Mouse (Mus musculus) CH12.LX (cell line): ENCODE results near the gene Gm21969. TPM values are rescaled to one million over a fixed set of nuclear protein-coding genes. Genes with fewer than 3 reads are reported as not detected.
A peak's percentile ranks its signal among the peaks of the same experiment; 100 is the strongest.

Experiments used
- DNase-seq: peaks from one replicate; pipeline ENCODE4 v3.0.0-alpha.2; 2013; ENCODE audit errors: extremely low read depth
- H3K27ac ChIP-seq: 2 replicates; pipeline ENCODE4 v1.5.1; 2012; ENCODE audit warnings: low read depth, mild to moderate bottlenecking, control low read depth, moderate library complexity; ENCODE audit not compliant: insufficient read depth
- H3K27me3 ChIP-seq: replicated peaks from 2 replicates; pipeline ENCODE3; 2012; ENCODE audit warnings: inconsistent platforms
- H3K36me3 ChIP-seq, 2 experiments: replicated peaks in 1 of 2; 2 replicates each; pipeline versions ENCODE3 to v1.6.1; 2012; ENCODE audit warnings: inconsistent platforms in 1 of 2, low read length in 1 of 2, mild to moderate bottlenecking in 1 of 2, mixed read lengths in 1 of 2, moderate library complexity in 1 of 2; ENCODE audit not compliant: control insufficient read depth in 1 of 2, insufficient read depth in 1 of 2
- H3K4me1 ChIP-seq, 2 experiments: 2 replicates each; pipeline ENCODE4 v1.6.1; 2012; ENCODE audit warnings: inconsistent platforms in 1 of 2, moderate library complexity in 1 of 2; ENCODE audit not compliant: insufficient read depth in 2 of 2, control insufficient read depth in 1 of 2
- H3K4me2 ChIP-seq: 2 replicates; pipeline ENCODE4 v1.6.1; 2012; ENCODE audit warnings: low read depth, mild to moderate bottlenecking, control low read depth; ENCODE audit not compliant: poor library complexity, insufficient read depth, severe bottlenecking
- H3K4me3 ChIP-seq, 3 experiments: fragments of 150-350 bp in 1 of 3; sonication (generic) in 1 of 3; replicated peaks in 1 of 3; 2 replicates each; pipeline versions ENCODE3 to v1.5.1; 2011 to 2012; ENCODE audit warnings: low read depth in 2 of 3, low read length in 2 of 3, mild to moderate bottlenecking in 2 of 3, moderate library complexity in 2 of 3, control low read depth in 1 of 3, improper control_type of control experiment in 1 of 3, inconsistent platforms in 1 of 3, mixed read lengths in 1 of 3; ENCODE audit not compliant: poor library complexity in 1 of 3
- H3K79me2 ChIP-seq: replicated peaks from 2 replicates; pipeline ENCODE4 v1.6.1; 2012; ENCODE audit warnings: mild to moderate bottlenecking, moderate library complexity; ENCODE audit not compliant: control insufficient read depth, poor library complexity, insufficient read depth, severe bottlenecking; ENCODE audit errors: extremely low read depth
- H3K9ac ChIP-seq: 2 replicates; pipeline ENCODE4 v1.6.1; 2012; ENCODE audit warnings: low read depth, mild to moderate bottlenecking, control low read depth, moderate library complexity; ENCODE audit not compliant: insufficient read depth
- H3K9me3 ChIP-seq: replicated peaks from 2 replicates; pipeline ENCODE3; 2012; ENCODE audit warnings: low read length, inconsistent platforms, mixed read lengths
- CTCF ChIP-seq, 2 experiments: IDR thresholded peaks in 1 of 2; conservative IDR thresholded peaks in 1 of 2; 2 replicates each; pipeline ENCODE4 v1.5.1; 2011 to 2012; ENCODE audit warnings: low read depth in 2 of 2, low read length in 2 of 2, improper control_type of control experiment in 1 of 2, inconsistent platforms in 1 of 2, mild to moderate bottlenecking in 1 of 2, moderate library complexity in 1 of 2
- EP300 ChIP-seq: IDR thresholded peaks from 2 replicates; pipeline ENCODE4 v1.6.1; 2011; ENCODE audit warnings: low read length, improper control_type of control experiment
- MAZ ChIP-seq: IDR thresholded peaks from 2 replicates; pipeline ENCODE4 v1.6.1; 2012; ENCODE audit warnings: low read depth, mild to moderate bottlenecking, inconsistent platforms, low read length, improper control_type of control experiment, moderate library complexity
- MEF2A ChIP-seq: IDR thresholded peaks from 2 replicates; pipeline ENCODE4 v1.6.1; 2014; ENCODE audit warnings: low read depth, mild to moderate bottlenecking, inconsistent platforms, low read length, improper control_type of control experiment, borderline replicate concordance
- MYC ChIP-seq: IDR thresholded peaks from 2 replicates; pipeline ENCODE4 v1.6.1; 2011; ENCODE audit warnings: low read depth, mild to moderate bottlenecking, improper control_type of control experiment, low read length
- POLR2A ChIP-seq: IDR thresholded peaks from 2 replicates; pipeline ENCODE4 v1.6.1; 2011; ENCODE audit warnings: low read depth, mild to moderate bottlenecking, improper control_type of control experiment, low read length
- RAD21 ChIP-seq: IDR thresholded peaks from 2 replicates; pipeline ENCODE4 v1.6.1; 2011; ENCODE audit warnings: low read depth, mild to moderate bottlenecking, low read length, improper control_type of control experiment, moderate library complexity
- SMC3 ChIP-seq: IDR thresholded peaks from 2 replicates; pipeline ENCODE4 v1.6.1; 2011; ENCODE audit warnings: low read depth, low read length, improper control_type of control experiment
- TCF12 ChIP-seq: IDR thresholded peaks from 2 replicates; pipeline ENCODE4 v1.6.1; 2014; ENCODE audit warnings: low read depth, mild to moderate bottlenecking, inconsistent platforms, low read length, improper control_type of control experiment
- ZKSCAN1 ChIP-seq: IDR thresholded peaks from 2 replicates; pipeline ENCODE4 v1.6.1; 2012; ENCODE audit warnings: low read depth, inconsistent platforms, low read length, improper control_type of control experiment, borderline replicate concordance
- ZNF384 ChIP-seq: IDR thresholded peaks from 2 replicates; pipeline ENCODE4 v1.6.1; 2012; ENCODE audit warnings: low read depth, low read length, improper control_type of control experiment, inconsistent platforms
- dilution Hi-C: fragments of 300-500 bp; cut with MboI; formaldehyde crosslinking; loops from 2 replicates; pipeline ENCODE4 v1.14.3; 2020; ENCODE audit warnings: low sequenced_read_pairs; ENCODE audit not compliant: extremely low pct_unique_long_range_greater_than_20kb, extremely low pct_ligation_motif_present
- in situ Hi-C: fragments of 300-500 bp; cut with MboI; formaldehyde crosslinking; loops from 3 replicates; pipeline ENCODE4 v1.14.3; 2019; ENCODE audit warnings: low sequenced_read_pairs, low pct_ligation_motif_present, low pct_unique_long_range_greater_than_20kb, mixed read lengths
- polyA plus RNA-seq: library from polyadenylated mRNA; unstranded; fragments of >175 nt; gene quantifications from 2 replicates; pipeline ENCODE4 v1.2.1, GENCODE M21; 2012; ENCODE audit warnings: low read depth; ENCODE audit not compliant: insufficient read length
- total RNA-seq, 2 experiments: library from RNA; depleted of rRNA; stranded (reverse); fragments of 300-350 nt in 1 of 2; fragments of >200 nt in 1 of 2; gene quantifications; 2 replicates each; pipeline ENCODE4 v1.2.3; 2012 to 2014

Gene Gm21969
- total and polyA plus RNA-seq, 3 experiments = not detected

DNA sequence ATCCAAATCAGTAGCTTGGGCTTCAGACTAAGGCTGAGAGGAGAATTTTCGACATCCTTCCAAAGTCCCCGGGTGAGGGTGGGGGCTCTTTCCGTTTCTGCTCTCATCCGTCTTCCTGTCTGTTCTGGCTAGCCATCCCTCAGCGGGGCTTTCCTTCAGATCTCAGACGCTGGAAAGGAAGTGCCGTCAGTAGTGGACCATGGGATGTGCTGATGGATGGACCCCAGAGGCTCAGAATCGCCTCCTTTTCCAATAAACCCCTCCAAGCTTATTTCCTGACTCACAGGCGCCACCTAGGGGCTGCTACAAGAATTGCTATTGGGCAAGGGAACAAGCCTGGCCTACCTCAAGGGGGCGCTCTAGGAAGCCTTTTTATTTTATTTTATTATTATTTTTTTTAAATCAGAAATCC lies 8.6 kb downstream of the Gm21969 start:
- no peak overlapping the region for H3K4me3 ChIP-seq
- H3K27ac ChIP-seq = no peak overlapping the region
- peak overlapping the region; percentile 51 for H3K4me2 ChIP-seq
- H3K9ac ChIP-seq = no peak overlapping the region
- no peaks in the 10 kb centered on the region for H3K36me3 ChIP-seq
- dilution Hi-C loops (no loop called here), in situ Hi-C loops (loop anchor here (5.0 kb wide), 1 partner anchor 34 kb away; no protein-coding TSS in a partner anchor)
- peak; percentile 63 for DNase-seq
- peaks cover 18% of the 10 kb centered on the region for H3K9me3 ChIP-seq
- peaks cover 2 to 5% of the 10 kb centered on the region in 2 experiments; a peak in 1 of 4 replicates for H3K4me1 ChIP-seq
- TF ChIP-seq SMC3 (peak; percentile 81), ZNF384 (peak; percentile 58), MYC (no peak), POLR2A (no peak), RAD21 (peak; percentile 78), CTCF (conservative IDR thresholded peaks at IDR 0.05 in 1 of 2, IDR thresholded peaks at IDR 0.05 in 1 of 2; ENCODE audit: low read depth in 2 of 2, low read length in 2 of 2) (peak; percentile 94 to 100), MEF2A (no peak), MAZ (peak; percentile 60; the same call in 1 of the 2 replicates)
- H3K79me2 ChIP-seq = no peaks in the 10 kb centered on the region
- H3K27me3 ChIP-seq = peaks cover 6% of the 10 kb centered on the region

DNA sequence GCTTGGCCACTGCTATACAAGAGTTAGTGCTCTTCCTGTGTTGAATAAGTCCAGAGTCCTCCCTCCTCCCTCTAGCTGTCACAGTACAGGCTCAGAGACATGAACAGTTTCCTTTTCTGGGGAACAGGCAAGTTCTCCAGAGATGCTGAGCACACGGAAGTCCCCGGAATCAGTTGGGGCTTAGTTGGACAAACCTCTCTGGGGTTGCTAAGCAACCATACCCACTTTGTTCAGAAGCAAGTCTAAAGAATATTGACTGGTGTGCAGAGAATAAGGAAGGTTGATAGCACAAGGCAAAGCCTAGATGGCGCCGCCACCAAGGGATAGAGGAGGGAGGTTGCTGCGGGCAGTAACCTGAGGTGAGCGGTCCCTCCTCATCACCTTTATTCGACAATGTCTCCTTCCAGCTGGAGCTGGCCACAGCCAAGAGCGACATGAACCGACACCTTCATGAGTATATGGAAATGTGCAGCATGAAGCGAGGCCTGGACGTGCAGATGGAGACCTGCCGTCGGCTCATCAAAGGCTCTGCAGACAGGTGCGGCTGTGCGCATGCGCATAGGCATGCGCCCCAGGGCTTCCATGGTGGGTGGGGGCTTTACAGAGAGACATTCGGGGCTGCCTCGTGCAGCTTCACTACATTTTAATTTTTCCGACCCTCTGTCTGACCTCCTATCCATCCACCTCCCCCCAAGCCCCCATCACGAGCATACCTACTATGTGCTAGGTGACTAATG lies 11.7 kb downstream of the Gm21969 start:
- H3K36me3 ChIP-seq = no peaks in the 10 kb centered on the region
- DNase-seq = no peak
- H3K4me3 ChIP-seq = no peak overlapping the region
- no peaks in the 10 kb centered on the region for H3K79me2 ChIP-seq
- in situ Hi-C loops = loop anchor here (5.0 kb wide), 1 partner anchor 37 kb away; no protein-coding TSS in a partner anchor
- no peak for TF ChIP-seq TCF12
- TF ChIP-seq ZKSCAN1 = peak; percentile 31
- TF ChIP-seq MAZ = no peak
- peak; percentile 8 for TF ChIP-seq RAD21
- 0 out of 4 replicates have a peak, but pooled peaks of 1 of the 2 experiments have one; percentile 23 for TF ChIP-seq CTCF (conservative IDR thresholded peaks at IDR 0.05 in 1 of 2, IDR thresholded peaks at IDR 0.05 in 1 of 2; ENCODE audit: low read depth in 2 of 2, low read length in 2 of 2)
- TF ChIP-seq MYC = no peak
- no peak for TF ChIP-seq EP300
- peaks cover 2% of the 10 kb centered on the region for H3K27me3 ChIP-seq
- peaks cover 6 to 20% of the 10 kb centered on the region in 2 experiments for H3K4me1 ChIP-seq
- H3K9ac ChIP-seq = no peak overlapping the region
- H3K4me2 ChIP-seq = no peak overlapping the region
- dilution Hi-C loops = no loop called here
- H3K9me3 ChIP-seq = peaks cover 18% of the 10 kb centered on the region
- H3K27ac ChIP-seq = no peak overlapping the region
